Mouse (Mus musculus): ENCODE measurements around the gene Bicdl1. TPM values are rescaled to one million over a fixed set of nuclear protein-coding genes. Genes with fewer than 3 reads are reported as not detected.

Gene Bicdl1
- total and polyA plus RNA-seq, 3 experiments, result 2.6 to 5.5 (median 2.8) TPM

DNA sequence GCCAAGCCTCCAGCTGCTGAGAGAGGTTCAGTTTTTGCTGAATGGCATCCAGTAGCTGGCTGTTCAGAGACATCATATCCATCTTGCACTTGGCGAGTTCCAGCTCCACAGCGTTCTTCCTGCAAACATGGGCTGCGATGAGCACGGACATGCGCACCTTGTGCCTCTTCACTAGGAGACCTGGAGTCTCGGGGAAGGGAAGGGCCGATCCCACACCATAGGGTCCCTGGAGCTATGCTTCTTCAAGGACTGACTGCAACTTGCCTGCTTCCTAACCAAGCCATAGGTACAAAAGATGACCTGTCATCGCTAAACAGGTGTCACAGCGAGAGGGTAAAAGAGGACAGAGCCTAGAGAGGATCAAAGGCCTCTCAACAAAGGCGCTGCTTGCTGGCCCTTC, 79.6 kb downstream of the Bicdl1 start:
- Histone ChIP-seq H3K36me3 (replicated peaks) (peaks cover 47% of the 10 kb centered on the region), H3K27me3 (ENCODE audit: insufficient read depth, low read length) (peaks cover 10% of the 10 kb centered on the region), H3K9me3 (replicated peaks) (no peaks in the 10 kb centered on the region), H3K4me1 (ENCODE audit: insufficient read depth, low read depth, low read length) (peaks cover 51% of the 10 kb centered on the region), H3K4me3 (ENCODE audit: low read depth, low read length) (no peak overlapping the region; the same call in 1 of the 2 replicates)
- no peak for DNase-seq (ENCODE audit: low spot score)
- TF ChIP-seq POLR2AphosphoS5 (IDR thresholded peaks at IDR 0.05; ENCODE audit: insufficient replicate concordance, low read depth, low read length) (no peak), TAL1 (conservative IDR thresholded peaks at IDR 0.05; ENCODE audit: low read depth, low read length) (no peak), GATA1 (IDR thresholded peaks at IDR 0.05; ENCODE audit: borderline replicate concordance, low read length) (no peak), GATA2 (IDR thresholded peaks at IDR 0.05; ENCODE audit: borderline replicate concordance, low read depth, low read length) (no peak), CTCF (IDR thresholded peaks at IDR 0.05; ENCODE audit: low read depth, low read length) (no peak)
- no peak for ATAC-seq (ENCODE audit: extremely low read depth, insufficient number of reproducible peaks, low FRiP score, poor library complexity, severe bottlenecking)

DNA sequence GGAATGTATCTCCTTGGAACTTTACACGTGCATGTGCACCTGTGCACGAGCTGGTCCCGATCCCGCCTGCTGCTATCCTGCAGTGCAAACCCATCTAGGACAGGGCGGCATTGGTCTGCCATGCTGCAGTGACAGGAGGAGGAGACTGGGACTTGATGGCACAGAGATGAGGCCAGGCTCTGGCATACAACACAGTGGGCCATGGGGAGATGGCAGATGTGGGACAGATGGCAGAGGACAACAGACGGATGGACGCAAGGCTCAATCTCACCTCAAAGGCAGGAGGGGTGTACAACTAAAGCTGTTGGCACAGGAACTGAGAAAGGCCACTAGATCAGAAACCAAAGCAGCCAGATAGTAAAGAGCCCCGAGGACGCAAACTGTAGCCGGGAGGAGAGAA, 80.5 kb downstream of the Bicdl1 start:
- no peak overlapping the region for H3K4me3 ChIP-seq (ENCODE audit: low read depth, low read length)
- peaks cover 2% of the 10 kb centered on the region for H3K27me3 ChIP-seq (ENCODE audit: insufficient read depth, low read length)

DNA sequence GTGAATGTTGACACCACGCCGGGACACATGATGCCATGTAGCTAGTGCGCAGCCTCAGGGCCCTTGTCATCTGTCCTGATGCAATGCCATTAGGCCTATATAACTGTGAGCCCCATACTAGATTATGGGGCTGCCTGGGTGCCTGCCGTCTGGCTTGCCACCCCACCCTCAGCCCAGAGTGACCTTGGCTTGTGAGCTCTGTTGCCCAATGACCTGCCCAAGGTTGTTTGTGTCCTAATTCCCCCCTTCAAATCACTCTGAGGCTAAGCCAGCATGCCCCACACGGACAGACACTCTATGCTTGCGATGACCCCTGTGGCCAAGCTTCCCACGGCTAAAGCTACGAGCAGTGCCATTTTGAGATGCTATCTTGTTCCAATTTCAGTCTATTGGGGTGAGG, 81.7 kb downstream of the Bicdl1 start:
- no peak for DNase-seq (ENCODE audit: low spot score)
- Histone ChIP-seq H3K36me3 (replicated peaks) (peaks cover 68% of the 10 kb centered on the region), H3K4me3 (ENCODE audit: low read depth, low read length) (no peak overlapping the region), H3K27me3 (ENCODE audit: insufficient read depth, low read length) (no peaks in the 10 kb centered on the region), H3K9me3 (replicated peaks) (no peaks in the 10 kb centered on the region), H3K4me1 (ENCODE audit: insufficient read depth, low read depth, low read length) (peaks cover 51% of the 10 kb centered on the region)
- ATAC-seq (ENCODE audit: extremely low read depth, insufficient number of reproducible peaks, low FRiP score, poor library complexity, severe bottlenecking), result no peak
- TF ChIP-seq CTCF (IDR thresholded peaks at IDR 0.05; ENCODE audit: low read depth, low read length), result no peak
- no peak for TF ChIP-seq GATA2 (IDR thresholded peaks at IDR 0.05; ENCODE audit: borderline replicate concordance, low read depth, low read length)
- TF ChIP-seq TAL1 (conservative IDR thresholded peaks at IDR 0.05; ENCODE audit: low read depth, low read length), result no peak
- no peak for TF ChIP-seq POLR2AphosphoS5 (IDR thresholded peaks at IDR 0.05; ENCODE audit: insufficient replicate concordance, low read depth, low read length)
- no peak for TF ChIP-seq GATA1 (IDR thresholded peaks at IDR 0.05; ENCODE audit: borderline replicate concordance, low read length)

More for the DNA sequence above, 80.5 kb downstream of the Bicdl1 start:
- DNase-seq (ENCODE audit: low spot score), result no peak
- Histone ChIP-seq H3K36me3 (replicated peaks) (peaks cover 56% of the 10 kb centered on the region), H3K4me1 (ENCODE audit: insufficient read depth, low read depth, low read length) (peaks cover 51% of the 10 kb centered on the region), H3K9me3 (replicated peaks) (no peaks in the 10 kb centered on the region)
- no peak for TF ChIP-seq TAL1 (conservative IDR thresholded peaks at IDR 0.05; ENCODE audit: low read depth, low read length)
- TF ChIP-seq CTCF (IDR thresholded peaks at IDR 0.05; ENCODE audit: low read depth, low read length), result no peak
- no peak for TF ChIP-seq POLR2AphosphoS5 (IDR thresholded peaks at IDR 0.05; ENCODE audit: insufficient replicate concordance, low read depth, low read length)
- TF ChIP-seq GATA1 (IDR thresholded peaks at IDR 0.05; ENCODE audit: borderline replicate concordance, low read length), result no peak
- no peak for TF ChIP-seq GATA2 (IDR thresholded peaks at IDR 0.05; ENCODE audit: borderline replicate concordance, low read depth, low read length)
- no peak for ATAC-seq (ENCODE audit: extremely low read depth, insufficient number of reproducible peaks, low FRiP score, poor library complexity, severe bottlenecking)

DNA sequence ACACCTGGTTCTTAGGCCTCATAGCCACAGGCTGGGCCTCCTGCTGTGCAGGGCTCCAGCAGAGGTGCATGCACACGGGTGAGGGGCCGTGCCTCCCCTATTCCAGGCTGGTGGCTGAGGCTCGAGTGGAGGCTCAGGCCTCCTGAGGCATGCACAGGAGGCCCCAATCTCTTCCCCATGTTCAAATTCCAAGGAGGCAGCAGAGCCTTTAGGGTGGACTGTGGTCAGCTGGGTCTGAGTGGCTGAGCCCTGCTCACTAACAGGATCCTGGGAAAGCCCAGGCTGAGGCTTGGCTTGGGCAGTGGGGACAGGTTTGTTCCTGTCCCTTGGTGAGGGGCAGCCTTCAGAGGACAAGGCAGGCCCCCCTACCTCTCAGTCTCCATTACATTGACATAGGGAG, 82.5 kb downstream of the Bicdl1 start:
- TF ChIP-seq CTCF (IDR thresholded peaks at IDR 0.05; ENCODE audit: low read depth, low read length) (no peak), GATA1 (IDR thresholded peaks at IDR 0.05; ENCODE audit: borderline replicate concordance, low read length) (no peak), POLR2AphosphoS5 (IDR thresholded peaks at IDR 0.05; ENCODE audit: insufficient replicate concordance, low read depth, low read length) (no peak)
- Histone ChIP-seq H3K4me1 (ENCODE audit: insufficient read depth, low read depth, low read length) (peaks cover 56% of the 10 kb centered on the region), H3K9me3 (replicated peaks) (no peaks in the 10 kb centered on the region), H3K36me3 (replicated peaks) (peaks cover 76% of the 10 kb centered on the region), H3K27me3 (ENCODE audit: insufficient read depth, low read length) (no peaks in the 10 kb centered on the region), H3K4me3 (ENCODE audit: low read depth, low read length) (no peak overlapping the region)
- no peak for DNase-seq (ENCODE audit: low spot score)
- ATAC-seq (ENCODE audit: extremely low read depth, insufficient number of reproducible peaks, low FRiP score, poor library complexity, severe bottlenecking), result no peak

DNA sequence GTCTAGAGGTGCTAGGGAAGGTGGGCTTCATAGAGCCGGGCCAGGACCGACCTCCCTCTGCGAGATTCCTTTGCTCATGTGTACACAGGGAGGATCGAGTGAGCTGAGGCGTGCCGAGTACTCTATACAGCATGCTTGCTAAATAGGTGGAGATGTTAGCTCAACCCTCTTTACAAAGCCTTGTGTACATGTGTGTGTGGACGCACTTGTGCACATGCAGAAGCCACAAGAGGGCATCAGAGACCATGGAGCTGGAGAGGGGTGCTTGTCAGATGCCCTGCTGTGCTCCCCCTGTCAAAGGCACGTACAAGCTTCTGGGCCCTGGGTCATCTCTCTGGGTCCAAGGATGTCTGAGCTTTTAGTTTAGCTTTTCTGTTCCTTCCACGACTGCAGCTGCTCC, 87.2 kb downstream of the Bicdl1 start:
- TF ChIP-seq CTCF (IDR thresholded peaks at IDR 0.05; ENCODE audit: low read depth, low read length), result no peak
- no peak for TF ChIP-seq GATA1 (IDR thresholded peaks at IDR 0.05; ENCODE audit: borderline replicate concordance, low read length)
- TF ChIP-seq GATA2 (IDR thresholded peaks at IDR 0.05; ENCODE audit: borderline replicate concordance, low read depth, low read length), result no peak
- no peak for TF ChIP-seq TAL1 (conservative IDR thresholded peaks at IDR 0.05; ENCODE audit: low read depth, low read length)
- no peak for TF ChIP-seq POLR2AphosphoS5 (IDR thresholded peaks at IDR 0.05; ENCODE audit: insufficient replicate concordance, low read depth, low read length)
- peaks cover 100% of the 10 kb centered on the region for H3K36me3 ChIP-seq (replicated peaks)
- H3K27me3 ChIP-seq (ENCODE audit: insufficient read depth, low read length), result no peaks in the 10 kb centered on the region
- H3K4me3 ChIP-seq (ENCODE audit: low read depth, low read length), result no peak overlapping the region
- no peak for DNase-seq (ENCODE audit: low spot score)
- no peaks in the 10 kb centered on the region for H3K9me3 ChIP-seq (replicated peaks)
- ATAC-seq (ENCODE audit: extremely low read depth, insufficient number of reproducible peaks, low FRiP score, poor library complexity, severe bottlenecking), result no peak
- peaks cover 51% of the 10 kb centered on the region for H3K4me1 ChIP-seq (ENCODE audit: insufficient read depth, low read depth, low read length)

DNA sequence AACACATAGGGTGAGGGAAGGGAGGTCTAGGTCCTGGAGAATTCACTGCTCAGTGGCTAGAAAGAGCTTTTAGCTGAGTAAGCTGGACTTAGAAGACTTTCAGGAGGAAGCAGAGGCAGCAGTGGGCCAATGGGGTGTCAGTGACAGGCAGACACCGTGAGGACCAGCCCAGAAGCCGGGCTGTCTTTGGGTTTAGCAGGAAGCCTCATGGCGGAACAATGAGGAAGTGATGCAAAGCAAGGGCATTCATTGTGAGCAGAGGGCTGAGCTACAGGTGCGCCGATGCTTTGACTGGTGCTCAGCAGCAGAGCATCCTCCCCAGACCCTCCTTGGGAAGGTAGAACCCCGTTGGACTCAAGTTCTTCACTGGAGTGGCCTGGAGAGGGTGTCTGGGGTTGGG, 95.9 kb downstream of the Bicdl1 start:
- H3K36me3 ChIP-seq (replicated peaks), result peaks cover 78% of the 10 kb centered on the region
- peaks cover 75% of the 10 kb centered on the region for H3K4me1 ChIP-seq (ENCODE audit: insufficient read depth, low read depth, low read length)
- H3K27me3 ChIP-seq (ENCODE audit: insufficient read depth, low read length), result no peaks in the 10 kb centered on the region
- DNase-seq (ENCODE audit: low spot score), result peak; percentile 64
- no peaks in the 10 kb centered on the region for H3K9me3 ChIP-seq (replicated peaks)
- peak; percentile 23; the same call in 1 of the 2 replicates for ATAC-seq (ENCODE audit: extremely low read depth, insufficient number of reproducible peaks, low FRiP score, poor library complexity, severe bottlenecking)
- TF ChIP-seq POLR2AphosphoS5 (IDR thresholded peaks at IDR 0.05; ENCODE audit: insufficient replicate concordance, low read depth, low read length) (no peak), TAL1 (conservative IDR thresholded peaks at IDR 0.05; ENCODE audit: low read depth, low read length) (no peak), CTCF (IDR thresholded peaks at IDR 0.05; ENCODE audit: low read depth, low read length) (no peak), GATA1 (IDR thresholded peaks at IDR 0.05; ENCODE audit: borderline replicate concordance, low read length) (no peak), GATA2 (IDR thresholded peaks at IDR 0.05; ENCODE audit: borderline replicate concordance, low read depth, low read length) (no peak)
- peak overlapping the region; percentile 94; the same call in 1 of the 2 replicates for H3K4me3 ChIP-seq (ENCODE audit: low read depth, low read length)
